Mouse (Mus musculus): ENCODE results near the gene Map1lc3a.

Map1lc3a gene

GRCm38 (mm10) chr2:155287456-155288250 lies 11.6 kb downstream of the Map1lc3a start:
- DNase-seq (ENCODE audit: low read depth): peak; percentile 32

- DNase-seq (ENCODE audit: low read depth): no peak
Observed at GRCm38 (mm10) chr2:155290066-155290465, 14.0 kb downstream of the Map1lc3a start.

DNA sequence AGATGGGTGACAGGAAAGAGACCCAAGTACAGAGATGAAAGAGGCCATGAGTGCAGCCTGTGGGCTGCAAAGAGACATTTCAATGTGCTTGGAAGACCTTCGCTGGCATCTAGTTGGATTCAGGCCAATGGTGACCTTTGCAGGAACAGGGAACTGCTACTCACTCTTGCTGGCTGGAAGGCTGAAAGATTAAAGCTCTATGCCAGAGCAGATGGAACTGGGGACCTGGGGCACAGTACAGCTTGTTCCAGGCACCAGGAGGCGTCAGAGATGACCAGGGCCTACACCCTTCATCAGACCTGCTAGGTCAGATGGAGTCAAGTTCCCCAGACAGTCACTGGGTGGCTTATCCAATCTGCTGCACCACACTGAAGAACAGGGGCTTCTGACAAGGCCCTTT lies 17.3 kb downstream of the Map1lc3a start:
- no peak for DNase-seq (ENCODE audit: low read depth)

DNA sequence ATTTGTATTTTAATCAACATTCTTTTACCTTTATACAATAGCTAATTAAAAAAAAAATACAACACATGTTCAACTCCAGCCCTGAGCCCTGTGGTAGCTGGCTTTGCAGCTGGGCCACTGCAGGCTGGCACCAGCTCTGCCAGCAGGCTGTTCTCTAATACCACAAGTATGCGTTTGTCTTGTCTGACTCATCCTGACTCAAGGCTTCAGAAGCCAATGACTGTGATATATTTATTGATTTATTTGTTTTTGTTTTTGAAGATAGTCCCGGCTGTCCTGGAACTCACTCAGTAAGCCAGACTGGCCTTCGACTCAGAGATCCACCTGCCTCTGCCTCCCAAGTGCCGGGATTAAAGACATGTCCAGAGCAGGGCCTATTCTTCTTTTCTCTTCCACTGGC lies 17.8 kb downstream of the Map1lc3a start:
- peak; percentile 40 for DNase-seq (ENCODE audit: low read depth)

- peak; percentile 40 for DNase-seq (ENCODE audit: low read depth)
Observed at GRCm38 (mm10) chr2:155295453-155295852, 19.4 kb downstream of the Map1lc3a start.

GRCm38 (mm10) chr2:155299563-155299962 lies 23.5 kb downstream of the Map1lc3a start:
- DNase-seq (ENCODE audit: low read depth): no peak

GRCm38 (mm10) chr2:155308936-155309592 lies 33.0 kb downstream of the Map1lc3a start:
- peak; percentile 86 for DNase-seq (ENCODE audit: low read depth)

DNA sequence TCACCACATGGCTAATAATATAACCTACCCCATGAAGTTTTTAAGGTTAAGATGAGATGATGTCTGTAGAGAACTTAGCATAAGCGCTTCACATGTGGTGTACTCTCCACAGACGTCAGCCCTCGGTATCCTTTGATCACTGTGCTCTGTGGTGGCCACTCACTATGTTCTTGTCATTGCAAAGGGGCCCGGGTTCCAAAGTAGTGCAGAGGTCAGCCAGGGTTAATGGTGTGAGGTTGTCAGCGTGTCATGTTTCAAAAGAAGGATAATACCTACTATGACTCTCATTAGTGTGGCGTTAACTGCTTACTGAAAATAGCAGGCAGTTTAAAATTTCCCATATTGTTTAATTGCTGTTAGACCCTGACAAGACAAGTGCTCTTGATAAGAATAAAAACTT lies 37.6 kb downstream of the Map1lc3a start:
- DNase-seq (ENCODE audit: low read depth): no peak

DNA sequence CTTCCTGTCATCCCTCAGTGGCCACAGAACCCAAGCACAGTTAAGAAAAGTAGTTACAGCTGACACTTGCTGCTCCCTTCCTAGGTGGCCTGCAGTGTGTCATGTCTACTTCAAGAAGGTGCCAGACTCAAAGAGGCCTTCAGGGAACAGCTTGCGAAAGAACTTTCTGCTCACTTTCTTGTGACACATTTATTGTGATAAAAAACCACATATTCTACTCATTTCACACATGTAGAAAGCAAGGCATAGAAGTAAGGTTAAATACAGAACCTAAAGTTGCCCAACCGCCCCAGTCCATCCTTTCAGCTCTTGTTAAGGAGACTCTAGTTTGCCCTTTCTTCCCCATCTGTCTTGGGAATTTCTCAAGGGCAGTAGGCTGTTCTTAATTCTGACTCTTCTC lies 42.5 kb downstream of the Map1lc3a start:
- peak; percentile 84 for DNase-seq (ENCODE audit: low read depth)

DNA sequence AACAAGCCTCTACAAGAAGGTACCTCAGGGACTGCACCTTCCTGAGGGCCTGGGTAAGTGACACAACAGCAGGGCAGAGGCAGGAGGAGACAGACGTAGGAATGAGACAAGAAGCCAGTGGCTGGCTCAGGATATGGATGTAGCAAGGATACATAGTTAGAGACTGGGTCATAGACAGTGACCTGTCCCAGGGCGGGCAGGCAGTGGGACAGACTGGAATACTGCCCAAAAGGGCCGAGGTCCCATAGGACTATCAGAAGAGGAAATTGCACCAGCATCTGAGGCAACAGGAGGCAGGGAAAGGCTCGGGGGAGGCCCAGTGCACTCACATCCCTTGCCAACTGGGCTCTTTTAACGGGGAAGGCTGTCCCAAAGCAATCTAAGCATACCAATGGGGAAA lies 44.5 kb downstream of the Map1lc3a start:
- DNase-seq (ENCODE audit: low read depth): no peak

- DNase-seq (ENCODE audit: low read depth): no peak
Observed at GRCm38 (mm10) chr2:155326001-155326400, 49.9 kb downstream of the Map1lc3a start.

All from 416B (cell line).